Mouse (Mus musculus) intestine, embryonic 14.5 days (tissue): ENCODE results near the gene 4930404N11Rik. TPM values are rescaled to one million over a fixed set of nuclear protein-coding genes. Genes with fewer than 3 reads are reported as not detected.

Experiments
- ATAC-seq: fragments of 200-750 bp; cut with Nextera tagmentation; replicated peaks from 2 replicates; pipeline ENCODE4 v1.8.0; 2017; ENCODE audit warnings: low read depth, moderate number of reproducible peaks, moderate TSS enrichment, moderate library complexity; ENCODE audit not compliant: low FRiP score, low TSS enrichment
- DNase-seq: peaks from one replicate; pipeline ENCODE4 v3.0.0-alpha.2; 2018; ENCODE audit warnings: low spot score
- H3K27ac ChIP-seq: fragments of 300-500 bp; sonication (generic); 2 replicates; pipeline ENCODE4 v1.5.1; 2014; ENCODE audit warnings: low read depth, mild to moderate bottlenecking, control low read depth
- H3K27me3 ChIP-seq: fragments of 300-500 bp; sonication (generic); replicated peaks from 2 replicates; pipeline ENCODE4 v1.6.1; 2014; ENCODE audit warnings: low read length, control low read depth; ENCODE audit not compliant: control insufficient read depth, insufficient read depth
- H3K36me3 ChIP-seq: fragments of 300-500 bp; sonication (generic); 2 replicates; pipeline ENCODE4 v1.6.1; 2014; ENCODE audit warnings: low read length, control low read depth; ENCODE audit not compliant: control insufficient read depth, insufficient read depth
- H3K4me1 ChIP-seq: fragments of 300-500 bp; sonication (generic); replicated peaks from 2 replicates; pipeline ENCODE4 v1.6.1; 2014; ENCODE audit warnings: low read length, control low read depth, mixed read lengths; ENCODE audit not compliant: control insufficient read depth, insufficient read depth
- H3K4me2 ChIP-seq: fragments of 300-500 bp; sonication (generic); 2 replicates; pipeline ENCODE4 v1.6.1; 2014; ENCODE audit warnings: low read length
- H3K4me3 ChIP-seq: fragments of 300-500 bp; sonication (generic); 2 replicates; pipeline ENCODE4 v1.5.1; 2014; ENCODE audit warnings: low read depth, low read length, control low read depth, mixed read lengths
- H3K9ac ChIP-seq: fragments of 300-500 bp; sonication (generic); 2 replicates; pipeline ENCODE4 v1.6.1; 2014; ENCODE audit warnings: mild to moderate bottlenecking, low read length
- H3K9me3 ChIP-seq: fragments of 300-500 bp; sonication (generic); 2 replicates; pipeline ENCODE4 v1.6.1; 2016; ENCODE audit warnings: low read length, control low read depth; ENCODE audit not compliant: control insufficient read depth
- WGBS: fragments of 180-500 bp; shearing (Covaris S2); extraction: QIAGEN DNeasy Blood & Tissue Kit; methylation state at CpG from one replicate; pipeline ENCODE4 v1.1.7; 2014; 5-methylcytosine and 5-hydroxymethylcytosine counted together
- polyA plus RNA-seq: library from polyadenylated mRNA; unstranded; fragments of >200 nt; fragmentation: Nextera tagmentation; extraction: Ambion mirVana; gene quantifications from 2 replicates; pipeline ENCODE4 v1.2.1, GENCODE M21; 2014

Gene 4930404N11Rik
- polyA plus RNA-seq, 1 experiment from 2014 or later, result 0.58 TPM

GRCm38 (mm10) chr10:81325176-81325575 is 40.4 kb downstream of the 4930404N11Rik start:
- peaks cover 54% of the 10 kb centered on the region for H3K36me3 ChIP-seq
- DNase-seq (no peak), ATAC-seq (no peak)
- peaks cover 32% of the 10 kb centered on the region for H3K4me1 ChIP-seq
- no peaks in the 10 kb centered on the region for H3K9me3 ChIP-seq
- H3K27ac ChIP-seq, result no peak overlapping the region
- no peak overlapping the region for H3K4me2 ChIP-seq
- H3K4me3 ChIP-seq, result no peak overlapping the region
- no peaks in the 10 kb centered on the region for H3K27me3 ChIP-seq
- H3K9ac ChIP-seq, result no peak overlapping the region
- WGBS, result 93% methylated on average over 21 of the region's 21 CpGs

GRCm38 (mm10) chr10:81323791-81324530 is 41.7 kb downstream of the 4930404N11Rik start:
- Histone ChIP-seq H3K9ac (no peak overlapping the region), H3K36me3 (peaks cover 54% of the 10 kb centered on the region), H3K9me3 (no peaks in the 10 kb centered on the region), H3K4me3 (no peak overlapping the region), H3K4me1 (peaks cover 30% of the 10 kb centered on the region), H3K4me2 (no peak overlapping the region), H3K27me3 (no peaks in the 10 kb centered on the region), H3K27ac (no peak overlapping the region)
- ATAC-seq, result no peak
- DNase-seq, result no peak
- 91% methylated on average over 18 of the region's 18 CpGs for WGBS

GRCm38 (mm10) chr10:81323141-81323775 is 42.4 kb downstream of the 4930404N11Rik start:
- Histone ChIP-seq H3K4me3 (no peak overlapping the region), H3K4me2 (no peak overlapping the region), H3K27me3 (no peaks in the 10 kb centered on the region), H3K9ac (no peak overlapping the region), H3K9me3 (no peaks in the 10 kb centered on the region), H3K36me3 (peaks cover 54% of the 10 kb centered on the region), H3K4me1 (peaks cover 25% of the 10 kb centered on the region), H3K27ac (no peak overlapping the region)
- DNase-seq (no peak), ATAC-seq (no peak)
- WGBS, result 93% methylated on average over 23 of the region's 23 CpGs

GRCm38 (mm10) chr10:81322444-81322843 is 43.2 kb downstream of the 4930404N11Rik start:
- Histone ChIP-seq H3K4me1 (peaks cover 22% of the 10 kb centered on the region), H3K27me3 (no peaks in the 10 kb centered on the region), H3K27ac (no peak overlapping the region), H3K9ac (no peak overlapping the region), H3K4me3 (peak overlapping the region; percentile 97; the same call in 1 of the 2 replicates), H3K9me3 (no peaks in the 10 kb centered on the region), H3K4me2 (no peak overlapping the region), H3K36me3 (peaks cover 57% of the 10 kb centered on the region)
- WGBS, result 94% methylated on average over 27 of the region's 27 CpGs
- no peak for ATAC-seq
- DNase-seq, result no peak

GRCm38 (mm10) chr10:81321436-81321835 is 44.2 kb downstream of the 4930404N11Rik start:
- DNase-seq (no peak), ATAC-seq (peak; percentile 0; the same call in 1 of the 2 replicates)
- Histone ChIP-seq H3K4me3 (peak overlapping the region; percentile 97), H3K27me3 (no peaks in the 10 kb centered on the region), H3K9ac (peak overlapping the region; percentile 89), H3K4me1 (peaks cover 29% of the 10 kb centered on the region), H3K27ac (peak overlapping the region; percentile 88), H3K36me3 (peaks cover 48% of the 10 kb centered on the region), H3K9me3 (no peaks in the 10 kb centered on the region), H3K4me2 (peak overlapping the region; percentile 94)
- 3% methylated on average over 20 of the region's 20 CpGs for WGBS

GRCm38 (mm10) chr10:81320550-81321347 is 44.9 kb downstream of the 4930404N11Rik start, which contains the start of gene Cactin:
Cactin (plus strand) TSS chr10:81321103.
- H3K4me3 ChIP-seq, result peak within 1 kb of the TSS; percentile 97
- H3K36me3 ChIP-seq, result peaks cover 47% of the 10 kb centered on the region
- no peaks in the 10 kb centered on the region for H3K9me3 ChIP-seq
- under 1% methylated on average over 68 of the region's 68 CpGs for WGBS
- peak; percentile 91 for ATAC-seq
- H3K27ac ChIP-seq, result peak within 1 kb of the TSS; percentile 88
- H3K4me1 ChIP-seq, result peaks cover 31% of the 10 kb centered on the region
- DNase-seq, result peak; percentile 98
- H3K27me3 ChIP-seq, result no peaks in the 10 kb centered on the region
- peak within 1 kb of the TSS; percentile 89 for H3K9ac ChIP-seq
- H3K4me2 ChIP-seq, result peak within 1 kb of the TSS; percentile 94

- Histone ChIP-seq H3K27me3 (no peaks in the 10 kb centered on the region), H3K4me2 (peak overlapping the region; percentile 72), H3K9ac (peak overlapping the region; percentile 37), H3K4me1 (peaks cover 31% of the 10 kb centered on the region), H3K36me3 (peaks cover 47% of the 10 kb centered on the region), H3K4me3 (peak overlapping the region; percentile 97), H3K27ac (peak overlapping the region; percentile 88), H3K9me3 (no peaks in the 10 kb centered on the region)
- peak; percentile 99 for DNase-seq
- under 1% methylated on average over 38 of the region's 38 CpGs for WGBS
- no peak; the same call in none of the 2 replicates for ATAC-seq
These were observed 45.7 kb downstream of the 4930404N11Rik start for GRCm38 (mm10) chr10:81319741-81320549.

- Histone ChIP-seq H3K27me3 (no peaks in the 10 kb centered on the region), H3K4me3 (peak overlapping the region; percentile 97), H3K9me3 (no peaks in the 10 kb centered on the region), H3K4me2 (peak overlapping the region; percentile 72), H3K27ac (peak overlapping the region; percentile 88; the same call in 1 of the 2 replicates), H3K36me3 (peaks cover 47% of the 10 kb centered on the region), H3K4me1 (peaks cover 31% of the 10 kb centered on the region), H3K9ac (peak overlapping the region; percentile 37)
- ATAC-seq (no peak), DNase-seq (no peak)
- WGBS, result 38% methylated on average over 8 of the region's 8 CpGs
These were observed 46.3 kb downstream of the 4930404N11Rik start for GRCm38 (mm10) chr10:81319330-81319699.
